Mouse (Mus musculus): ENCODE measurements around the gene Olfr1211.

Olfr1211 gene

GRCm38 (mm10) chr2:88938011-88938410, at the start of gene Olfr1211:
Gene Olfr1211, minus strand, starts transcription at chr2:88938111.
- in situ Hi-C loops (cut with MboI), result no loop called here

GRCm38 (mm10) chr2:88980181-88980580, 42.3 kb upstream of the Olfr1211 start, which contains the start of gene Gm13762:
Gene Gm13762, minus strand, starts transcription at chr2:88980281.
- in situ Hi-C loops (cut with MboI), result no loop called here

- in situ Hi-C loops (cut with MboI), result no loop called here
Measured at GRCm38 (mm10) chr2:88953669-88954068, 15.8 kb upstream of the Olfr1211 start, which contains the start of gene Olfr1212. Gene Olfr1212, plus strand, starts transcription at chr2:88953969.

- in situ Hi-C loops (cut with MboI), result no loop called here
Measured at GRCm38 (mm10) chr2:88915057-88915456, 22.9 kb downstream of the Olfr1211 start, which contains the start of gene Olfr1209. Gene Olfr1209, minus strand, starts transcription at chr2:88915157.

GRCm38 (mm10) chr2:88902211-88902610, 35.7 kb downstream of the Olfr1211 start, which contains the start of gene Olfr1208:
Gene Olfr1208, minus strand, starts transcription at chr2:88902311.
- in situ Hi-C loops (cut with MboI), result no loop called here

All from mature B cell (primary cell).